Mouse (Mus musculus): ENCODE measurements around the gene Atf6. TPM values are rescaled to one million over a fixed set of nuclear protein-coding genes. Genes with fewer than 3 reads are reported as not detected.

The Atf6 gene
- total and polyA plus RNA-seq, 3 experiments = 11.7 to 16.4 TPM; not detected in 1

- TF ChIP-seq MEF2A (IDR thresholded peaks at IDR 0.05; ENCODE audit: extremely low read depth, insufficient replicate concordance, low read depth, low read length, poor library complexity, severe bottlenecking) (no peak), RCOR1 (IDR thresholded peaks at IDR 0.05; ENCODE audit: low read depth, low read length) (no peak), ZC3H11A (IDR thresholded peaks at IDR 0.05; ENCODE audit: low read depth, low read length) (peak; percentile 84), NRF1 (IDR thresholded peaks at IDR 0.05; ENCODE audit: insufficient read depth, low read depth, low read length, poor library complexity, severe bottlenecking) (no peak), CHD2 (IDR thresholded peaks at IDR 0.05; ENCODE audit: low read length) (no peak), TAL1 (IDR thresholded peaks at IDR 0.05; ENCODE audit: low read length) (no peak), SMC3 (IDR thresholded peaks at IDR 0.05; ENCODE audit: low read depth, low read length) (peak; percentile 70), POLR2AphosphoS2 (IDR thresholded peaks at IDR 0.05; ENCODE audit: low read length) (no peak)
These were observed 33.4 kb upstream of the Atf6 start (continued) for GRCm38 (mm10) chr1:170900799-170901467.

- peak; percentile 62 for DNase-seq (ENCODE audit: low read depth, low spot score)
- Histone ChIP-seq H3K36me3 (ENCODE audit: control insufficient read depth in 1 of 2, insufficient read depth in 2 of 2, low read length in 2 of 2) (peaks cover 0 to 13% of the 10 kb centered on the region in 2 experiments; a peak in 2 of 4 replicates), H3K79me2 (ENCODE audit: control insufficient read depth, insufficient read depth, low read length, poor library complexity) (no peaks in the 10 kb centered on the region), H3K4me1 (ENCODE audit: control insufficient read depth in 1 of 2, insufficient read depth in 2 of 2, low read length in 2 of 2) (peaks cover 15 to 21% of the 10 kb centered on the region in 2 experiments), H3K4me3 (ENCODE audit: control insufficient read depth in 1 of 2, insufficient read depth in 1 of 2, low read depth in 2 of 2, low read length in 2 of 2) (peak overlapping the region; percentile 53 to 72), H3K27ac (ENCODE audit: control insufficient read depth, low read depth, low read length) (no peak overlapping the region), H3K9me3 (replicated peaks; ENCODE audit: insufficient read depth, low read length) (no peaks in the 10 kb centered on the region), H3K27me3 (ENCODE audit: control insufficient read depth in 1 of 2, insufficient read depth in 2 of 2, low read length in 2 of 2) (no peaks in the 10 kb centered on the region), H3K9ac (ENCODE audit: control insufficient read depth, low read depth, low read length, poor library complexity, severe bottlenecking) (peak overlapping the region; percentile 39)
- TF ChIP-seq MAX (IDR thresholded peaks at IDR 0.05; ENCODE audit: low read length) = no peak
- no peak for TF ChIP-seq ZKSCAN1 (IDR thresholded peaks at IDR 0.05; ENCODE audit: low read depth, low read length)
- TF ChIP-seq MEF2A (IDR thresholded peaks at IDR 0.05; ENCODE audit: extremely low read depth, insufficient replicate concordance, low read depth, low read length, poor library complexity, severe bottlenecking) = no peak
- TF ChIP-seq TCF12 (IDR thresholded peaks at IDR 0.05; ENCODE audit: low read depth, low read length) = peak; percentile 51; the same call in 1 of the 2 replicates
- no peak for TF ChIP-seq USF2 (IDR thresholded peaks at IDR 0.05; ENCODE audit: borderline replicate concordance in 1 of 2, insufficient read depth in 1 of 2, low read depth in 1 of 2, low read length in 2 of 2)
- TF ChIP-seq TBP (IDR thresholded peaks at IDR 0.05; ENCODE audit: low read depth, low read length) = no peak
- no peak for TF ChIP-seq ETS1 (IDR thresholded peaks at IDR 0.05; ENCODE audit: low read depth, low read length)
- no peak for TF ChIP-seq ZNF384 (IDR thresholded peaks at IDR 0.05; ENCODE audit: low read depth, low read length)
- TF ChIP-seq POLR2AphosphoS2 (IDR thresholded peaks at IDR 0.05; ENCODE audit: low read length) = no peak
- TF ChIP-seq E2F4 (IDR thresholded peaks at IDR 0.05; ENCODE audit: borderline replicate concordance, low read depth, low read length) = no peak
- no peak for TF ChIP-seq CHD2 (IDR thresholded peaks at IDR 0.05; ENCODE audit: low read length)
- 0 out of 2 replicates have a peak, but pooled peaks have one; percentile 19 for TF ChIP-seq SIN3A (IDR thresholded peaks at IDR 0.05; ENCODE audit: low read length)
- no peak; the same call in 1 of the 2 replicates for TF ChIP-seq NELFE (IDR thresholded peaks at IDR 0.05; ENCODE audit: low read depth, low read length)
- no peak for TF ChIP-seq MAFK (IDR thresholded peaks at IDR 0.05; ENCODE audit: borderline replicate concordance, low read depth, low read length)
- TF ChIP-seq ZC3H11A (IDR thresholded peaks at IDR 0.05; ENCODE audit: low read depth, low read length) = no peak
- no peak; the same call in 1 of the 2 replicates for TF ChIP-seq MXI1 (IDR thresholded peaks at IDR 0.05; ENCODE audit: low read depth, low read length)
- TF ChIP-seq EP300 (IDR thresholded peaks at IDR 0.05; ENCODE audit: low read depth in 1 of 2, low read length in 2 of 2) = peak in 1 of 2 experiments; percentile 69; a peak in 2 of 4 replicates
- TF ChIP-seq MYB (IDR thresholded peaks at IDR 0.05; ENCODE audit: low read depth, low read length) = 0 out of 2 replicates have a peak, but pooled peaks have one; percentile 37
- TF ChIP-seq RCOR1 (IDR thresholded peaks at IDR 0.05; ENCODE audit: low read depth, low read length) = 0 out of 2 replicates have a peak, but pooled peaks have one; percentile 19
- no peak for TF ChIP-seq CTCF (IDR thresholded peaks at IDR 0.05 in 2 of 3, conservative IDR thresholded peaks at IDR 0.05 in 1 of 3; ENCODE audit: control insufficient read depth in 1 of 3, insufficient read depth in 1 of 3, low read depth in 2 of 3, low read length in 3 of 3, poor library complexity in 1 of 3, severe bottlenecking in 1 of 3)
- TF ChIP-seq POLR2A (IDR thresholded peaks at IDR 0.05; ENCODE audit: control insufficient read depth in 1 of 2, insufficient read depth in 1 of 2, low read depth in 1 of 2, low read length in 2 of 2, poor library complexity in 1 of 2) = no peak
- TF ChIP-seq TAL1 (IDR thresholded peaks at IDR 0.05; ENCODE audit: low read length) = no peak
- no peak for TF ChIP-seq MAZ (IDR thresholded peaks at IDR 0.05; ENCODE audit: low read depth, low read length)
- TF ChIP-seq GATA1 (IDR thresholded peaks at IDR 0.05; ENCODE audit: low read depth, low read length) = peak; percentile 78
- TF ChIP-seq ELF1 (IDR thresholded peaks at IDR 0.05; ENCODE audit: low read depth, low read length) = 0 out of 2 replicates have a peak, but pooled peaks have one; percentile 19
- TF ChIP-seq NRF1 (IDR thresholded peaks at IDR 0.05; ENCODE audit: insufficient read depth, low read depth, low read length, poor library complexity, severe bottlenecking) = no peak
- no peak for TF ChIP-seq POLR2AphosphoS5 (IDR thresholded peaks at IDR 0.05; ENCODE audit: borderline replicate concordance, low read depth, low read length)
- TF ChIP-seq HCFC1 (IDR thresholded peaks at IDR 0.05; ENCODE audit: low read depth, low read length) = no peak
- TF ChIP-seq ZMIZ1 (IDR thresholded peaks at IDR 0.05; ENCODE audit: low read depth, low read length) = no peak
- TF ChIP-seq CHD1 (IDR thresholded peaks at IDR 0.05; ENCODE audit: low read depth, low read length) = no peak
These were observed 31.0 kb upstream of the Atf6 start for GRCm38 (mm10) chr1:170898413-170899075.

Data from MEL (cell line).